Mouse (Mus musculus): ENCODE results near the gene Flvcr1. TPM values are rescaled to one million over a fixed set of nuclear protein-coding genes. Genes with fewer than 3 reads are reported as not detected.

The Flvcr1 gene
- total RNA-seq (2021): 1 to 10 TPM; 6.4 to 7.0 TPM
- long read RNA-seq, experiment 1, full-length matches to known transcripts: 2 of 2 reads
- long read RNA-seq, experiment 1, partial matches to known transcripts: 0 of 2 reads
- long read RNA-seq, experiment 1, other reads (novel, unspliced or antisense): 0 of 2 reads
- long read RNA-seq, experiment 2, full-length matches to known transcripts: 2 of 4 reads
- long read RNA-seq, experiment 2, partial matches to known transcripts: 0 of 4 reads
- long read RNA-seq, experiment 2, other reads (novel, unspliced or antisense): 2 of 4 reads

DNA sequence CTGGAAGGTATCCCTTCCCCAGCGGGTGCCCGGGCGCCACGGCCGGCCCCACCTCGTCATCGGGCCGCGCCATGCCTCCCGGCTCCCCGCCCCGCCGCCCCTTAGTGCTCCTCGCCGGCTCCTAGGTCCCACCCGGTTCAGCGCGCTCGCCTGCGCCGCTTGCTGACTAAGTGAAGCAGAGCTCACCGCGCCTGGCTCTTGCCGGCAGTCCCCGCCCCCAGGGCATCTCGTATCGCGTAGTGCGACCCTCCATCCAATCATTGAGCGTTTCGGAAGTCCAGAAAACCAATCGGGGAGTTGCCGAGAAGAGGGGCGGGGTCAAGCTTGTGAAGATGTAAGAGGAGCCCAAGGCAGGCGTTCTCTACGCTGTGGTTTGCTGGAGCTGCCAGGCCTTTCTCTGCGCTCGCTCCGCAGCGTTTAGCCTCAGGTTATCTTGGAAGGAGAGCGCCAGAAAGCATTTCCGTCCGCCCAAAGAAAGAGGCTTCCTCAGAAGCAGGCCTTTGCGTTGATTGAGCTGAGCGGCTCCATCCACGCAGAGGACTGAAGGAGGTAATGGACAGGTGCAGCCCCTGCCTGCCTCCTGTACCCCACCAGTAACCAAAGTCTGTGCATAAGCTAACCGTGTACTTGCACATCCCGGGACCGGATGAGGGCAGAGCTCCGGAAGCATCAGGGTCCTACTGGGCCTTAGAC lies at the start of gene Flvcr1:
TSS of gene Flvcr1 (minus strand) at position 138 of the 693 bp plus-strand sequence.
- intact Hi-C loops (cut with DNase I): loop anchor here (5.0 kb wide), 1 partner anchor 49 kb away; the partner anchor contains the start of gene Vash2
- DNase-seq: peak; percentile 97 to 98

DNA sequence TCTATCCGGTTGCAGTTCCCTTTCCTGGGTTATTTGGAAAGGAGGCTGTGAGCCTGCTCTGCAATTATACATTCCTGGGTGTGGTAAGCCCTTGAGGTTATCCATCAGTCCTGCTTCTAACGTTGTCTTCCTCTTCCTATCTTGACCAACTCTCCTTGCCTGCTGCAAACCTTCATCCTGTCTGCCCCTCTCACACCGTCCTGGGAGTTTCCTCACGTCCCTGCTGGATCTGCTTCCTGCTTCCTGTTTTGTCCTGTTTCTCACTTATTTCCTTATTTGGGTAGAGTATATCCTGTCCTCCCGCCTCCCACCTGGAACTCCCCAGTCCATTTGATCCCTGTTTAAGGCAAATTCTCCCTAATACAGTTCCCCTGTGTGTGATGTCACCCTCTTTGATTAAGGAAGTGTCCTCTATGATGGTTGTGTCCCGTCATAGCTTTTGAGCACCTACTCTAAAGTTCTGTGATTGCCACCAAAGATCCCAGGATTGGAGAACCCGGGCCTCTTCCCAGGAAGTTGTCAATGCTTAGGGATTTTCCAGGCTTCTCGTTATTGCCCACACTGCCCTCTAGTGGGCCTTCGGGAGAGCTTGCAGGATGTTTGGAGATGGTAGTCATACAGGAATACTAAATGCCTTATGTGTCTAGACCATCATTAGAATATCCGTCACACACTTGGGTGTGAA lies 49.4 kb upstream of the Flvcr1 start:
- intact Hi-C loops (cut with DNase I): loop anchor here (1.0 to 5.0 kb wide), 2 partner anchors 73 to 131 kb away; no protein-coding TSS in a partner anchor
- DNase-seq: peak; percentile 64 to 72

DNA sequence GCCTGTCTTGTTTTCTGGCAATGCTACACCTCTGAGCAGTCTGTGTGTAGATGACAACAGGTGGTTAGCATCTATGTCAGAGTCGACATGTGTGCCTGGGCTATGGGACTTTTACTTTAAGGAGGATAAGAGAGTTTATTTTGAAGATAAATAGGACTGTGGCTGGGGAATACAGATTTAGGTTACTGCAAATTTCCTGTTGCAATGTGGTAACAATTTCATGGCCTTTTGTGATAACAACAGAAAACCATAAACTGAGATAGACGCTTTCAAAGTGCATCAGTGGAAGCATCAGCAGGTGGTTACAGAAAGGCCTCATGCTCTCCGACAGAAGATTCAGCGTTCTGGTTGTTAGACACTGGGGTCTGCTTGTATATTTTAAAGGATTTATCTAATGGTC lies 47.5 kb upstream of the Flvcr1 start:
- intact Hi-C loops (cut with DNase I): loop anchor here (5.0 kb wide), 1 partner anchor 54 kb away; no protein-coding TSS in a partner anchor
- no peak for DNase-seq

DNA sequence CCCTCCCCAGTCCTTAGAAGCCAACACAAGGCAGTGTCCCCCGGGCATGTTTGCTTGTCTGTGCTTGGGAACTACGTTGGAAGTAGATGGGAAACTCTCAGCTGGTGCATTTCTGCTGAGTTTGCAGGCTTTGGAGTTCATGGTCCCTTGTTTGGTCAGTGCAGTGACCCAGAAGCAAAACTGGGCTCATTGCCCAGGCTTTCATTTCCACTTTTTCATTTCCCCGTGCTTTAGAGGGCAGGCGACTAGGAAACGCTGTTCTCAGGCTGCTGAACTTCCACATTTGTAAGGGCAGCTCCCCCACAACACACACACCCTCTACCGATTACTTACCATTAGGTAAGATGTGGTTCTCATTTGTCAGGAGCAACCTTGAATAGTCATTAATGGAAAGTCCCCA lies 47.0 kb upstream of the Flvcr1 start:
- peak; percentile 46 to 61 for DNase-seq
- intact Hi-C loops (cut with DNase I): loop anchor here (5.0 kb wide), 1 partner anchor 54 kb away; no protein-coding TSS in a partner anchor

DNA sequence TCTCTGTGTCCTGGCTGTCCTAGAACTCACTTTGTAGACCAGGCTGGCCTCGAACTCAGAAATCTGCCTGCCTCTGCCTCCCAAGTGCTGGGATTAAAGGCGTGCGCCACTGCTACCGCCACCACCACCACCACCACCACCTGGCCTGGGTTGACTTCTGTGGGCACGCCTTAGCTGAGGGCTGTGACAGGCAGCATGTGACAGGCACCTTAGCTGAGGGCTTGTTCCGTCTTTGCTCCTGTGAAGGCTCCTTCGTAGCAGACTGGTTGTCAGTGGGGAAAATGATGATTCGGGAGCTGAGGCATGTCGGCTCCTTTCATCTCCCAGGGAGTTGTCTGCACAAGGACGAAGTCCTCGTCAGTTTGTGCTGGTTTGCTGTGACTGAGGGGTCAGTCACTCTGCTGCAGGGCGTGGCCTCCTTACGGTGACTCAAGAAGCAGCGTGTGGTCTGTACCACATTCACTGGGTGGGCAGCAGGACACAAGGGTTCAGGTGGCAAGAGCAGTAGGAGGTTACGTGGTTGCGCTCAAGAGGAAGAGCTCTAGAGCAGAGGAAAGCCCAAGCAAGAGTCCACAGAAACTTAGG lies 46.5 kb upstream of the Flvcr1 start:
- intact Hi-C loops (cut with DNase I): loop anchor here (5.0 kb wide), 1 partner anchor 55 kb away; no protein-coding TSS in a partner anchor
- DNase-seq: no peak

DNA sequence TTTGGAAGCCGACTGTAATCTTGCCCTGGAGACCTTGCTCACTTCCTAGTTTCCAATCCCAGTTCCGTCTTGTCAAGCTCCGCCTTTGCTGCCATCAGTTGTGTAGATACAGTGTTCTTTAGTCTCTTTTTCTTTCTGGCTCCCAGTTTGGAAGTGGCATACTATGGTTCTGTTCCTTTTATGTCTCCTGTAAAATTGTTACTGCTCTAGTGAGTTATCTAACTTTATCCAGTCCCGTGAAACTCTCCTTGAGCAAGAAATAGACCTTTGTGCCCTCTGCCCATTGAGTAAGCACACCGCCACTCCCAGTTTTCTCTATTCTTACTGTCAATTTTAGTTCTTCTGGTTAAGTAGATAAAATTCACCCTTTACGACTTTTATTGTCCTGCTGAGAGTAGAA lies 45.7 kb upstream of the Flvcr1 start:
- no peak for DNase-seq
- intact Hi-C loops (cut with DNase I): loop anchor here (5.0 kb wide), 1 partner anchor 56 kb away; no protein-coding TSS in a partner anchor

DNA sequence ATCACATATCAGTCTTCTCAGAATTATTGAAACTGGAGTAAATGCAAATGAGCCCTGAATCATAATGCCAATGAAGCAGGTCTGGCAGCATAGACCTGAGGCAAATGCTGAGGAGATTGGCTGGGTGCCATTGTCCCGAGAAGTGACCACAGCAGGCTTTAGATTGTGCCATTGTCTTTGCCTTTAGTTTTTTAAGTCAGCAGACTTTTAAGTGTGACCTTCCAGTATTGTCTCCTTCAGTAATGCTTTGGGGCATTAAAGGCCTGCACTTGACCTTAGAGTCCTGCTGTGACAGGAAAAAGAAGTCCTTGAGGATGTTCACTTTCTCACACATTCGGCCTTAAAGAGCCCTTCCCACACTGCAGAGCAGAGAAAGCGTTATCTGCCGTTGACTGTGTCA lies 44.3 kb upstream of the Flvcr1 start:
- no peak for DNase-seq
- intact Hi-C loops (cut with DNase I): loop anchor here (5.0 kb wide), 1 partner anchor 57 kb away; no protein-coding TSS in a partner anchor

DNA sequence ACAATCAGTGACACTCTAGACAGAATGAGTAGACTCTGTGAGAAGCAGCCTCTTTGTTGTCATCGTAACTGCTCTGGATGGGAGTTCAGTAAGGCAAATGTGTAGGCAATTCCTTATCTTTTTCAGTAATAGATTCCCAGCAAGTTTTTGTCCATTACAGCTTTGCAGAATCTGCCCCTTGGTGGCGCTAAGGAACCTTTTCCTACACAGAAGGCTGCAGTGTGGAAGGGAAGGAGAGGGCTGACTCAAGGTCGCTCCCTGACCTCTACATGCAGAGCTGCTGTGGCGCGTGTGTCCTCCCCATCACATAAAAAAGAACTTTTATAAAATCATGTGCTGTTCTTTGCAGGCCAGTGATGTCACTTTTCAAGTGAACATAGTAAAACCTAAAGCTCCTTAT lies 42.4 kb upstream of the Flvcr1 start:
- intact Hi-C loops (cut with DNase I): no loop called here
- peak in 1 of 2 experiments; percentile 20 for DNase-seq

DNA sequence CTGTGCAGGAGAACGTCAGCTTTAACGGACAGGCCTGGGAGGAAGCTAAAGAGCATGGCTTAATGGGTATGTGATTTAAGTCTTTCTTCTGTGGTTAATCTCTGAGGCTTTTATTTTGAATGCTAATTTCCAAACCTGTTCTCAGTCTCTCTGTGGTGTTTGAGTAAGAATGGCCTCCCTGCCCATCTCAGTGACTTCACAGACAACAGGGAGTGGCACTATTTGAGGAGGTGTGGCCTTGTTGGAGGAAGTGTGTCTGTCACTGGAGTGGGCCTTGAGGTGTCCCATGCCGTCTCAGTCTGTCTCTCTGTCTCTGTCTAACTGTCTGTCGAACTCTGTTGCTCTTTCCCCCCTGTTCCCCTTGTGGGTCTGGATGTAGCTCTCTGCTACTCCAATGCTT lies 39.2 kb upstream of the Flvcr1 start:
- no peak for DNase-seq
- intact Hi-C loops (cut with DNase I): no loop called here

DNA sequence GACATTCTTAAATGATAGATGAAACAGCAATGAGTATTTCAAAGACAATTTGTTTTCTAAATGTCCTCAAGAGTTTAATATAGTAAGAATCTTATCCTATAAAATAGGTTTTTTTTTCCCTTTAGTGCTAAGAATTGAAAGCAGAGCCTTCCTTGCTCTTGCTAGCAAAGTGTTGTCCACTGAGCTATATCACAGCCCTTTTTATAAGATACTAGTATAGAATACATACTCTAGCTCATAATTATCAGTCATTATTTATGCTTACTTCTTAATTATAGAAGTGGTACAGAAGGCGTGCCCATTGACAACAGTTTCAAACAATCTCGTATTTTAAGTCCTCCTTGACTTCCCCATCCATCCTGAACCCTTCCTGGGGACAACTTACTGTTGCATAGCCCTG lies 38.6 kb upstream of the Flvcr1 start:
- intact Hi-C loops (cut with DNase I): no loop called here
- DNase-seq: no peak

DNA sequence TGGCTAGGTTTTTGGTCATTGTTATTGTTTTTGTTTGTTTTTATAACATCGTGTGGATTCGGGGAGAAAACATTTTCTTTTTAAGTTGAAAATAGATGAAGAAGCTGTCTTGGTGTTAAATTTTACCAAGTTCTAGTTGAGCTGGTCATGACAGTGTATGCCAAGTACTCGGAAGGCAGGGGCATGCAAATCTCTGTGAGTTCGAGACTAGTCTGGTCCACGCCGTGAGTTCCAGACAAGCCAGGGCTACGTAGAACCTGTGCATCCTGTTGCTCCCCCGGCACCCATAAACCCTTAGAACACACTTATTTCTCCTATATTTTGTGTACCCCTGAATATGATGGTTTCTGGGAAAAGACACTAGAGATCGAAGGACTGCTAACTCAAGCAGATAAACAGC lies 37.7 kb upstream of the Flvcr1 start:
- intact Hi-C loops (cut with DNase I): no loop called here
- no peak for DNase-seq

DNA sequence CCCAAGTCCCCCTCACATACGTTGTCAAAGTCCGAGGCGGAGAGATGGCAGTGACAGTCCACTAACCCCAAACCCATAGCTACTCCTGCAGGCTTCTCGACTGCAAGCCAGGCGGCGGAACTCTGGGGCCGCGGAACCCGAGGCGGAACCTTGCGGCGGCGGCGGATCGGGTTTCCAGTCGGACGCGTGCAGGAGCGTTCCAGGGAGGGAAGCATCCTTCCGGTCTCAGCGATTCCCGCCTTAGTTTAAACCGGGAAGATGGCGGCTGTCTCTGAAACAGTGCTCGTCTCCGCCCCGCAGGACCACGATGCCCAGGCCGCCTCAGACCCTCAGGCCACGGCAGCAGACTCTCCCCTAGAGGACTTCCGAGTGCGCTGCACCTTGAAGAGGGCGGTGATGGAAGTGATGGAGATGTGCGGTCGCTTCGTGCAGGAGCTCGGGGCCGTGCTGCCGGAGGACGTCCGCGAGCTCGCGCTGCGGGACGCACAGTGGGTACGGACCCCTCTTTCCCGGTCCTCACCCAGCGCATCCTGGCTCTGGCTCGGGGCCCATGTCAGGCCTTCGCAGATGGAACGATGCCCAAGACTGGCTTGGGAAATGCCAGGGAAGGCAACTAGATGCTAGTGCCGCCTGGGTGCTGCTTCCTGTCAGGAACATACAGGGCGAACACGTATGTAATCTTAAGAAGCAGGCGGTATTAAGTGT lies 37.0 kb upstream of the Flvcr1 start, which contains the start of the genes Tatdn3 and Nsl1:
TSS of gene Tatdn3 (minus strand) at position 152 of the 705 bp plus-strand sequence.
TSS of gene Nsl1 (plus strand) at position 232 of the 705 bp plus-strand sequence.
- DNase-seq: peak; percentile 93 to 95
- intact Hi-C loops (cut with DNase I): no loop called here

DNA sequence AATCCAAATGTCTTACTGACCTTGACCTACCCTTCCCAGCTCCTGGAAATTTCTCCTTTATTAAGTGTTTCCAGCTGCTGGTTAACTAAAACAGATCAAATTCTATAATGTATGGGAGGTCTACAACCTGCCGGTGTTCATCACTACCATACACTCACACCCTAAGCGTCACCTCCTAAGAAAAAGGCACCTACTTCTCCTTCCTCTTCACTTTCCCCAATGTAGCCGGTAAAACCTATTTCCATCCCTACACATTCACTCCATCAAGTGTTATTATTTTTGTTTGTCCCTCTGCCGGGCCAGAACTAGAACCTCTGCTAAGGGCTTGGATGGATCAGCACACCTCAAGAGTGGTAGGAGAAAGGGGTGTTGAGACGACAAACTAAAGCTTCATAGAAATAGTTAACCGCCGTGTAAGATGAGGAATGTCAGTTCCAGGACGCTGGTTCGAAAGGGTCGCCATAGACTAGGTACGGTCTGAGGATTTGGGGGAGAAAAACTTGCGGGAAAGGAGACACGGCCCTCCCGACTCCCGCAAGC lies 36.4 kb upstream of the Flvcr1 start:
- intact Hi-C loops (cut with DNase I): no loop called here

DNA sequence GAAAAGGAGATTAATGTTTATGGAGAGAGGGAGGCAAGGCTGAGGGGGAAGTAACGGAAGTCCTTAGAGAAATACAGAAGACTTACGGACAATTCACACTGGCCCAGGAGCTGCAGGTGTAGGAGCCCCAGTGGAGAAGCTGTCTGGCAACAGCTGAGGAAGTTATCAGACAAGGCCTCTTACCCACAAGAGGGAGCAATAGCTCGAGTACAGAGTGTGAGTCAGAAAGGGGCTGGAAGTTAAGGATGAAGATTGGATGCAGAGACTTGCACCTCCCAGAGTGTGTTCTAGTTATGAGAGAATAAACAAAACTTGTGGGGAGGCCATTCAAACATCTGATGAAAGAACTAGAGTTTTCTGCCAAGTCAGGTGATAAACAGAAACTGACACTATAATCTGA lies 31.5 kb upstream of the Flvcr1 start:
- intact Hi-C loops (cut with DNase I): no loop called here
- no peak for DNase-seq

More for the DNA sequence above, 36.4 kb upstream of the Flvcr1 start:
- no peak for DNase-seq

DNA sequence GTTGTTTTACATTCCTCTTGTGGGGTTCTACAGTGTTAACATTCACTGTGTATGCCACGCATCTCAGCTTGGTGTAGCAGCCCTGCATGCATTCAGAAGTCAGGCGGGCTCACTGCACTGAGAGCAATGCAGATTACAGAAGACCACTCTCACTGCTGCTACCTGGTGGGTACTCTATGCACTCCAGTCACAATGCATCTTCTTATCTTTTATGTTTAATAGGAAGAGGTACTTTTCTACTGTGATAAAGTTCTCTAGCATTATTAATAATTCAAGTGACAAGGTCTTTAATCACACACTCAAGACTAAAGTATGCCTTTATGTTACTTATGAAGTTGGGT lies 29.5 kb upstream of the Flvcr1 start:
- DNase-seq: no peak
- intact Hi-C loops (cut with DNase I): no loop called here

DNA sequence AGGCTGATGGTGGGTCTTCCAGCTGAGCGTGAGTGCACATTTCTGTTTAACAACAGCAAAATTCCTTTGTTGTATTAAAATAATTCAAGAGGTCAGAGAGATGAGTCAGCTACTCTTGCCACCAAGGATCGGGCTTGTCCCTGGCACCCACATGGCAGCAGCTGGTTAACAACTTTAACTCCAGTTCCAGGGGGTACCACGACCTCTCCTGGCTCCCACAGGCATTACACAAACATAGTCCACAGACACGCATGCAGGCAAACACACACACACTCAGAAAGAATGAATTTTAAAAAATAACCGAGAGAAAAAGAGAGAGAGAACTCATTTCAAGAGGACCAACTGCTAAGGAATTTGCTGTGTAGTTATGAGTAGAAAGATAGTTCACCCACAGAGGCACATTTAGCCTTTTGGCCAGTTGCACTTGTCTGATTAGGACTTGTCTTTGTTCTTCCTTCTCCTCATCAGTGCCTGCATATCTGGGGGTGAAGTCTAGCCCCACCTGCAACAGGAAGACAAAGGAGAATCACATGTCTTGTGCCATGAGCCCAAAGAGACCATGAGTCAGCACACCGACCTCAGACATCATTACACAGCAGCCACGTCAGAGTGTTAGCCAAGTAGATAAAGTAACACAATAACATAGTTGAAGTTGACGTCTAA lies 29.0 kb upstream of the Flvcr1 start:
- intact Hi-C loops (cut with DNase I): no loop called here
- DNase-seq: no peak

DNA sequence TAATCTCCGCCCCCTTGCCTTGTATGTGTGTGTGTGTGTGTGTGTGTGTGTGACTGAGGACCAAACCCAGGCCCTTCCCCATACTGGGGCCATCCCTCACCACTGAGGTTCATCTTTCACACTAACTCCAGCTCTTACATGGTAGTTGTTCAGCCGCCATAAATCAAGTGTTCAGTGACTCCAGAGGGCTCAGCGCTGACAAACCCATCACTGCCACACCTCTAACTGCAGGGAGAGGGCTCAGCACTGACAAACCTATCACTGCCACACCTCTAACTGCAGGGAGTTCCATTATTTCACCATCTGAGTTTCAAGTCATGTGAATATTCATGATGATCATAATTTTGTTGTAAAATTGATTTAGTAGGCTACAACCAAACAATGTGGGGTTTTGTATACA lies 27.6 kb upstream of the Flvcr1 start:
- DNase-seq: no peak
- intact Hi-C loops (cut with DNase I): no loop called here

DNA sequence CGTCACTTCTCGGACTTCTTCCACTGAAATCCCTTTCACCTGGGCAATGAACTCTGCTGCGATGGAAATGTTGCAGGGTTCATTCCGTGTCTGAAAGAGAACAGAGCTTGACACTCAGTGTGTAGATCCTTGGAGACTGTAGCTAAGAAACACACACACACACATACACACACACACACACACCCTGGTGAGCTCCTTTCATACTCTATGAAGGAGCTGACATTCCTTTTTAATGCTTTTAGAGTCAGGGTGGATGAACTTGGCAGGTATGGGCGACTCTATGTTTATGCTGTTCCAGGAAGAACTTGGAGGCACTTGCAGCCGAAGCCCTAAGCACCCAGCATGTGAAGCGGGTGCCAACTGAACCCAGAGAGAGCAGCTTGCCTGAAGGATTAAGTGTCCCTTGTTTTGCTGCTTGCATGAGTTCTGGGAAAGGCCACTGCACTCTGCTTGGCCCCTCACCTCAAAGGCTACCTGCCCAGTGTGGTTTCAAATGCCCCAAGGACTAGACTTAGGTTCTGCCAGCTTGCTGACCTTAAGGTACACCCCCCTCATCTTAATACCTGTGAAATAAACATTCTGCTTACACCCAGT lies 20.4 kb upstream of the Flvcr1 start:
- intact Hi-C loops (cut with DNase I): no loop called here
- no peak for DNase-seq

DNA sequence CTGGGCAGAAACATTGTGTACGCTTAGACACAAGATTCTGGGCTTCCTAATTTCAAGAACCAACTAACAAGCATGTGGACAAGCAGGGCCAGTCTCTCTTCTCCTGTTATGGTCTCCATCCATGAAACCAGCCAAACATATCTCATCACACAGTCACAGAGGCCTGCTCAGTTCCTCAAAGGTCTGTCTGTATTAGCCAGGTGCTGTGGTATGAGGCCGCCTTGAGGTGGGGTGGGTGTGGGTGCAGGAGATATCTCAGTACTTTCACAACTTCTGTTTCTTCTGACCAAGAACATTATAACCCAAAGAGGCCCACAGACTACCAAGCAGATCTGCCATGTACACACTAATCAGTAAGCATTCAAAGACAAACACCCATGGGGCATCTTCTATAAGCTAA lies 19.3 kb upstream of the Flvcr1 start:
- intact Hi-C loops (cut with DNase I): no loop called here
- no peak for DNase-seq

Measured in heart, postnatal 14 days (tissue).